Mouse (Mus musculus) heart, embryonic 13.5 days (tissue): ENCODE data around the gene Ranbp3. TPM values are rescaled to one million over a fixed set of nuclear protein-coding genes. Genes with fewer than 3 reads are reported as not detected.

Experiments used
- ATAC-seq: fragments of 200-750 bp; cut with Nextera tagmentation; 2 replicates; pipeline ENCODE4 v1.8.0; 2017; ENCODE audit warnings: moderate TSS enrichment; ENCODE audit not compliant: insufficient number of reproducible peaks, low FRiP score, low TSS enrichment; ENCODE audit errors: extremely low read depth
- H3K27ac ChIP-seq: fragments of 300-500 bp; sonication (generic); replicated peaks from 2 replicates; pipeline ENCODE4 v1.5.1; 2015; ENCODE audit warnings: moderate library complexity, mild to moderate bottlenecking, inconsistent platforms
- H3K27me3 ChIP-seq: fragments of 300-500 bp; sonication (generic); replicated peaks from 2 replicates; pipeline ENCODE4 v1.6.1; 2015; ENCODE audit warnings: mild to moderate bottlenecking, inconsistent platforms
- H3K36me3 ChIP-seq: fragments of 300-500 bp; sonication (generic); 2 replicates; pipeline ENCODE4 v1.6.1; 2015; ENCODE audit warnings: mild to moderate bottlenecking, inconsistent platforms
- H3K4me1 ChIP-seq: fragments of 300-500 bp; sonication (generic); 2 replicates; pipeline ENCODE4 v1.6.1; 2015; ENCODE audit warnings: inconsistent platforms
- H3K4me2 ChIP-seq: fragments of 300-500 bp; sonication (generic); 2 replicates; pipeline ENCODE4 v1.6.1; 2015; ENCODE audit warnings: inconsistent platforms, mild to moderate bottlenecking, moderate library complexity
- H3K4me3 ChIP-seq: fragments of 300-500 bp; sonication (generic); 2 replicates; pipeline ENCODE4 v1.5.1; 2015; ENCODE audit warnings: moderate library complexity, mild to moderate bottlenecking, inconsistent platforms
- H3K9ac ChIP-seq: fragments of 300-500 bp; sonication (generic); 2 replicates; pipeline ENCODE4 v1.6.1; 2015; ENCODE audit warnings: inconsistent platforms, mild to moderate bottlenecking, moderate library complexity
- H3K9me3 ChIP-seq: fragments of 300-500 bp; sonication (generic); 2 replicates; pipeline ENCODE4 v1.6.1; 2016; ENCODE audit warnings: inconsistent platforms
- WGBS: fragments of 180-500 bp; shearing (Covaris S2); methylation state at CpG from one replicate; pipeline ENCODE4 v1.1.7; 2015; ENCODE audit warnings: mixed read lengths; 5-methylcytosine and 5-hydroxymethylcytosine counted together
- polyA plus RNA-seq: library from polyadenylated mRNA; unstranded; fragments of >200 nt; fragmentation: Nextera tagmentation; extraction: Ambion mirVana; gene quantifications from 2 replicates; pipeline ENCODE4 v1.2.1, GENCODE M21; 2015

The Ranbp3 gene
- polyA plus RNA-seq, 1 experiment from 2014 or later = 58.8 TPM

GRCm38 (mm10) chr17:56651801-56652200 lies 21.3 kb upstream of the Ranbp3 start:
- H3K4me3 ChIP-seq = no peak overlapping the region
- H3K27ac ChIP-seq = no peak overlapping the region
- no peak for ATAC-seq
- 0 out of 2 replicates have a peak, but pooled peaks cover 3% of the 10 kb centered on the region for H3K27me3 ChIP-seq
- H3K4me2 ChIP-seq = no peak overlapping the region
- H3K9me3 ChIP-seq = no peaks in the 10 kb centered on the region
- 25% methylated on average over 10 of the region's 10 CpGs for WGBS
- H3K36me3 ChIP-seq = no peaks in the 10 kb centered on the region
- H3K4me1 ChIP-seq = peaks cover 5% of the 10 kb centered on the region; the same call in 1 of the 2 replicates
- H3K9ac ChIP-seq = no peak overlapping the region

DNA sequence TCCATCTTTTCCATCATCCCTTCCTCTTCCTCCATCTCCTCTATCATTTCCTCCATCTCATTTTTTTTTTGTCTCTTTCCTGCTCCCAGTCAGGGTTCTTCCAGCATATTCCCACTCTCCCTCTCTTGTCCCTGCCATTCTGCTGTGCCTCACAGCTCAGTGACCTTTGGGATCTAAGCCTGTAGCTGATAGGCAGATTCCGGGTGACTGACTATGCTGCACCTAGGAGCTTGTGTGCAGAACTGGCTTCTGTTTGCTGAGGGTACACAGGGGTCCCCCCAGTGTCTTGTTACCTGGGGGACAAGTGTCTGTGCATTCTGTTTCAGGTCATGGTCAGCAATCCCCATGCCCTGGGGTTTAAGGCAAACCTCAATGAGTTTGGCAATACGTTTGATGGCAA lies 18.3 kb upstream of the Ranbp3 start:
- Histone ChIP-seq H3K4me1 (no peaks in the 10 kb centered on the region), H3K4me2 (no peak overlapping the region), H3K27me3 (0 out of 2 replicates have a peak, but pooled peaks cover 3% of the 10 kb centered on the region), H3K9ac (no peak overlapping the region), H3K4me3 (no peak overlapping the region), H3K36me3 (no peaks in the 10 kb centered on the region), H3K9me3 (no peaks in the 10 kb centered on the region), H3K27ac (no peak overlapping the region)
- 71% methylated on average over 2 of the region's 2 CpGs for WGBS
- no peak for ATAC-seq

DNA sequence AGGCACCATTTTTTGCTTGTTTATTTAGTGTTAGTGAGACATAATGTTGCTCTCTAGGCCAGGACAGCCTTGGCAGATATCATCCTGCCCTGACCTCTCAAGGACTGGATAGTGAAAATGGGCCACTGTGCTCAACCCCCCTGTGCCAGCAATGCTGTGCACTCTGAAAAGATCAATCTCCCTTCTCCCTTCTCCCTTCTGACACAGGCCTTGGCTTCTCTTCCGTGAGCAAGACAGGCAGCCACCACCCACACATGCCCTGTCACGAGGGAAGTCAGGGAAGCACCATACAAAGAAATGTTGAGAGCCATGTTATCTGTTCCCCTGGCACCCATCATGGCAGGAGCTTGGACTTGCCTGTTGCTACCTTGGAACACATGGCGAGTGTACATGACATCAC lies 17.8 kb upstream of the Ranbp3 start:
- ATAC-seq = no peak
- Histone ChIP-seq H3K4me2 (no peak overlapping the region), H3K4me3 (no peak overlapping the region), H3K36me3 (no peaks in the 10 kb centered on the region), H3K9ac (no peak overlapping the region), H3K27me3 (0 out of 2 replicates have a peak, but pooled peaks cover 3% of the 10 kb centered on the region), H3K27ac (no peak overlapping the region), H3K4me1 (no peaks in the 10 kb centered on the region), H3K9me3 (no peaks in the 10 kb centered on the region)
- WGBS = 51% methylated on average over 3 of the region's 3 CpGs

GRCm38 (mm10) chr17:56656171-56656570 lies 16.9 kb upstream of the Ranbp3 start:
- no peak overlapping the region for H3K9ac ChIP-seq
- H3K36me3 ChIP-seq = no peaks in the 10 kb centered on the region
- WGBS = 71% methylated on average over 6 of the region's 6 CpGs
- no peaks in the 10 kb centered on the region for H3K9me3 ChIP-seq
- H3K4me2 ChIP-seq = no peak overlapping the region
- ATAC-seq = no peak
- H3K4me1 ChIP-seq = no peaks in the 10 kb centered on the region
- H3K27ac ChIP-seq = no peak overlapping the region
- H3K27me3 ChIP-seq = peaks cover 3% of the 10 kb centered on the region; the same call in 1 of the 2 replicates
- H3K4me3 ChIP-seq = no peak overlapping the region

- WGBS = 64% methylated on average over 3 of the region's 3 CpGs
- no peak overlapping the region; the same call in 1 of the 2 replicates for H3K4me3 ChIP-seq
Observed at GRCm38 (mm10) chr17:56663659-56664058, 9.4 kb upstream of the Ranbp3 start.

GRCm38 (mm10) chr17:56664333-56664732 lies 8.8 kb upstream of the Ranbp3 start:
- peaks cover 19% of the 10 kb centered on the region for H3K4me1 ChIP-seq
- no peaks in the 10 kb centered on the region for H3K9me3 ChIP-seq
- no peaks in the 10 kb centered on the region for H3K36me3 ChIP-seq
- H3K9ac ChIP-seq = peak overlapping the region; percentile 62
- ATAC-seq = no peak
- peaks cover 12% of the 10 kb centered on the region; the same call in 1 of the 2 replicates for H3K27me3 ChIP-seq
- H3K4me2 ChIP-seq = peak overlapping the region; percentile 57
- H3K4me3 ChIP-seq = peak overlapping the region; percentile 18; the same call in 1 of the 2 replicates
- no peak overlapping the region for H3K27ac ChIP-seq
- 5% methylated on average over 10 of the region's 10 CpGs for WGBS

More at GRCm38 (mm10) chr17:56663659-56664058, 9.4 kb upstream of the Ranbp3 start:
- Histone ChIP-seq H3K4me1 (peaks cover 19% of the 10 kb centered on the region), H3K27ac (no peak overlapping the region), H3K27me3 (peaks cover 12% of the 10 kb centered on the region; the same call in 1 of the 2 replicates), H3K9ac (peak overlapping the region; percentile 62; the same call in 1 of the 2 replicates), H3K36me3 (no peaks in the 10 kb centered on the region), H3K4me2 (peak overlapping the region; percentile 57), H3K9me3 (no peaks in the 10 kb centered on the region)
- no peak for ATAC-seq

GRCm38 (mm10) chr17:56666384-56666783 lies 6.7 kb upstream of the Ranbp3 start:
- Histone ChIP-seq H3K36me3 (no peaks in the 10 kb centered on the region), H3K4me2 (no peak overlapping the region), H3K4me3 (no peak overlapping the region), H3K9me3 (no peaks in the 10 kb centered on the region), H3K27ac (no peak overlapping the region), H3K9ac (no peak overlapping the region), H3K27me3 (peaks cover 17% of the 10 kb centered on the region; the same call in 1 of the 2 replicates), H3K4me1 (peaks cover 19% of the 10 kb centered on the region)
- WGBS = 76% methylated on average over 4 of the region's 4 CpGs
- no peak for ATAC-seq

GRCm38 (mm10) chr17:56667591-56667990 lies 5.5 kb upstream of the Ranbp3 start:
- Histone ChIP-seq H3K27me3 (peaks cover 17% of the 10 kb centered on the region; the same call in 1 of the 2 replicates), H3K4me1 (peaks cover 22% of the 10 kb centered on the region), H3K27ac (no peak overlapping the region), H3K9me3 (no peaks in the 10 kb centered on the region), H3K4me3 (no peak overlapping the region), H3K4me2 (no peak overlapping the region), H3K9ac (no peak overlapping the region; the same call in 1 of the 2 replicates), H3K36me3 (no peaks in the 10 kb centered on the region)
- whole genome bisulfite sequencing = 65% methylated on average over 3 of the region's 3 CpGs
- ATAC-seq = no peak

GRCm38 (mm10) chr17:56668384-56669144 lies 4.5 kb upstream of the Ranbp3 start:
- Histone ChIP-seq H3K4me1 (peaks cover 22% of the 10 kb centered on the region), H3K9me3 (no peaks in the 10 kb centered on the region), H3K4me2 (peak overlapping the region; percentile 92), H3K4me3 (peak overlapping the region; percentile 55), H3K36me3 (no peaks in the 10 kb centered on the region), H3K27ac (no peak overlapping the region), H3K27me3 (peaks cover 17% of the 10 kb centered on the region; the same call in 1 of the 2 replicates), H3K9ac (peak overlapping the region; percentile 79)
- WGBS = 3% methylated on average over 31 of the region's 31 CpGs
- ATAC-seq = no peak

GRCm38 (mm10) chr17:56669766-56670165 lies 3.3 kb upstream of the Ranbp3 start:
- H3K9ac ChIP-seq = no peak overlapping the region
- H3K4me2 ChIP-seq = no peak overlapping the region

GRCm38 (mm10) chr17:56673647-56674416 lies 738 bp downstream of the Ranbp3 start:
- peak overlapping the region; percentile 99 for H3K9ac ChIP-seq
- peaks cover 5% of the 10 kb centered on the region; the same call in 1 of the 2 replicates for H3K27me3 ChIP-seq
- no peaks in the 10 kb centered on the region for H3K9me3 ChIP-seq
- H3K4me3 ChIP-seq = peak overlapping the region; percentile 96
- peaks cover 34% of the 10 kb centered on the region for H3K36me3 ChIP-seq
- WGBS = 2% methylated on average over 36 of the region's 37 CpGs
- H3K27ac ChIP-seq = peak overlapping the region; percentile 88
- H3K4me1 ChIP-seq = peaks cover 40% of the 10 kb centered on the region
- H3K4me2 ChIP-seq = peak overlapping the region; percentile 91
- peak; percentile 2; the same call in 1 of the 2 replicates for ATAC-seq

More at GRCm38 (mm10) chr17:56669766-56670165, 3.3 kb upstream of the Ranbp3 start:
- H3K27me3 ChIP-seq = peaks cover 17% of the 10 kb centered on the region; the same call in 1 of the 2 replicates
- no peak overlapping the region for H3K4me3 ChIP-seq
- H3K4me1 ChIP-seq = peaks cover 19% of the 10 kb centered on the region
- 79% methylated on average over 8 of the region's 8 CpGs for WGBS
- no peaks in the 10 kb centered on the region for H3K9me3 ChIP-seq
- ATAC-seq = no peak
- no peak overlapping the region for H3K27ac ChIP-seq
- H3K36me3 ChIP-seq = peaks cover under 1% of the 10 kb centered on the region; the same call in 1 of the 2 replicates
